Mouse (Mus musculus): ENCODE measurements around the gene Olfr1044.

DNA sequence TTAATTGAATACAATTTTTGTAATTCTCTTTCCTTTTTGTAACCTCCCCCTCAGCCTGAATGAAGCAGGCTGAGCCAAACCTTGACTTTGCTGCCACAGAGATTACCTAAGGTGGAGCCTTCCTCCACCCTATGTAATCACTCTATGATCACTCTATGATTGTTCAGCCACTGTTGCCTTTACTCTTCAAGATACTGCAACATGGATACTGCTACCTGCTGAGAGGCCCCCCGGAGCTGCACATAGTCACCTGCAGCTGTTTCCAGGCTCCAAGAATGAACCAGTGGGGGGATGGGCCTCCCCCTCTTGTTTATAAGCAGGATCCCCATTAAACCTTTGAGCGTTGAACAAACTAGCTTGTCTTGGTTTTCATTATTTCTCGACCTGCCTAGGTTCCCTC lies 2.3 kb upstream of the Olfr1044 start:
- no peak for TF ChIP-seq POLR2A (IDR thresholded peaks at IDR 0.05; ENCODE audit: extremely low read depth, insufficient read depth, low read length)
- TF ChIP-seq CTCF (IDR thresholded peaks at IDR 0.05; ENCODE audit: low read depth, low read length): no peak
